Mouse (Mus musculus) kidney, embryonic 14.5 days (tissue): ENCODE measurements around the gene Aldh3b3. TPM values are rescaled to one million over a fixed set of nuclear protein-coding genes. Genes with fewer than 3 reads are reported as not detected.

Source experiments
- ATAC-seq: fragments of 200-750 bp; cut with Nextera tagmentation; 2 replicates; pipeline ENCODE4 v1.8.0; 2017; ENCODE audit warnings: moderate number of reproducible peaks, mild to moderate bottlenecking, moderate TSS enrichment, moderate library complexity; ENCODE audit not compliant: low FRiP score, low TSS enrichment
- H3K27ac ChIP-seq: fragments of 300-500 bp; sonication (generic); 2 replicates; pipeline ENCODE4 v1.5.1; 2014; ENCODE audit warnings: low read depth, mild to moderate bottlenecking, low read length, moderate library complexity, mixed read lengths
- H3K27me3 ChIP-seq: fragments of 300-500 bp; sonication (generic); 2 replicates; pipeline ENCODE4 v1.6.1; 2014; ENCODE audit warnings: mild to moderate bottlenecking, low read length; ENCODE audit not compliant: control insufficient read depth, insufficient read depth
- H3K36me3 ChIP-seq: fragments of 300-500 bp; sonication (generic); 2 replicates; pipeline ENCODE4 v1.6.1; 2014; ENCODE audit warnings: low read length, mixed read lengths; ENCODE audit not compliant: control insufficient read depth, insufficient read depth
- H3K4me1 ChIP-seq: fragments of 300-500 bp; sonication (generic); 2 replicates; pipeline ENCODE4 v1.6.1; 2014; ENCODE audit warnings: low read length, mixed read lengths; ENCODE audit not compliant: control insufficient read depth, insufficient read depth
- H3K4me2 ChIP-seq: fragments of 300-500 bp; sonication (generic); replicated peaks from 2 replicates; pipeline ENCODE4 v1.6.1; 2014; ENCODE audit warnings: low read depth, mild to moderate bottlenecking, low read length
- H3K4me3 ChIP-seq: fragments of 300-500 bp; sonication (generic); 2 replicates; pipeline ENCODE4 v1.5.1; 2014; ENCODE audit warnings: mild to moderate bottlenecking, low read length
- H3K9ac ChIP-seq: fragments of 300-500 bp; sonication (generic); 2 replicates; pipeline ENCODE4 v1.6.1; 2014; ENCODE audit warnings: low read depth, mild to moderate bottlenecking, low read length, moderate library complexity
- H3K9me3 ChIP-seq: fragments of 300-500 bp; sonication (generic); 2 replicates; pipeline ENCODE4 v1.6.1; 2016; ENCODE audit warnings: low read length; ENCODE audit not compliant: control insufficient read depth
- WGBS: fragments of 180-500 bp; shearing (Covaris S2); extraction: QIAGEN DNeasy Blood & Tissue Kit; methylation state at CpG from one replicate; pipeline ENCODE4 v1.1.7; 2014; 5-methylcytosine and 5-hydroxymethylcytosine counted together
- polyA plus RNA-seq: library from polyadenylated mRNA; unstranded; fragments of >200 nt; fragmentation: Nextera tagmentation; extraction: Ambion mirVana; gene quantifications from 2 replicates; pipeline ENCODE4 v1.2.1, GENCODE M21; 2014

Aldh3b3 gene
- polyA plus RNA-seq, 1 experiment from 2014 or later = not detected

GRCm38 (mm10) chr19:4000949-4001525 lies 42.6 kb downstream of the Aldh3b3 start:
- peak overlapping the region; percentile 92 for H3K4me2 ChIP-seq
- 14% methylated on average over 17 of the region's 17 CpGs for WGBS
- H3K4me3 ChIP-seq = peak overlapping the region; percentile 76
- no peaks in the 10 kb centered on the region for H3K9me3 ChIP-seq
- peaks cover 3% of the 10 kb centered on the region for H3K36me3 ChIP-seq
- H3K27ac ChIP-seq = peak overlapping the region; percentile 93
- 0 out of 2 replicates have a peak, but pooled peaks have one; percentile 4 for ATAC-seq
- peak overlapping the region; percentile 85 for H3K9ac ChIP-seq
- H3K4me1 ChIP-seq = peaks cover 32% of the 10 kb centered on the region
- no peaks in the 10 kb centered on the region for H3K27me3 ChIP-seq

GRCm38 (mm10) chr19:4001752-4002151 lies 43.3 kb downstream of the Aldh3b3 start:
- 76% methylated on average over 5 of the region's 5 CpGs for WGBS
- Histone ChIP-seq H3K9ac (no peak overlapping the region), H3K9me3 (no peaks in the 10 kb centered on the region), H3K36me3 (peaks cover 10% of the 10 kb centered on the region), H3K27me3 (no peaks in the 10 kb centered on the region), H3K4me3 (no peak overlapping the region), H3K4me1 (peaks cover 26% of the 10 kb centered on the region), H3K4me2 (no peak overlapping the region), H3K27ac (no peak overlapping the region)
- no peak for ATAC-seq

- Histone ChIP-seq H3K27ac (no peak within 1 kb of the TSS), H3K4me3 (no peak within 1 kb of the TSS), H3K9ac (no peak within 1 kb of the TSS), H3K4me2 (no peak within 1 kb of the TSS), H3K27me3 (no peaks in the 10 kb centered on the region), H3K36me3 (peaks cover 24% of the 10 kb centered on the region), H3K4me1 (peaks cover 21% of the 10 kb centered on the region), H3K9me3 (no peaks in the 10 kb centered on the region)
- 67% methylated on average over 1 of the region's 1 CpGs for WGBS
- ATAC-seq = no peak
Observed at GRCm38 (mm10) chr19:4003112-4003511, 44.7 kb downstream of the Aldh3b3 start, which contains the start of gene Doc2g. Gene Doc2g, plus strand, starts transcription at chr19:4003313.

- WGBS = 74% methylated on average over 12 of the region's 12 CpGs
- Histone ChIP-seq H3K27me3 (no peaks in the 10 kb centered on the region), H3K4me1 (peaks cover 21% of the 10 kb centered on the region), H3K9ac (no peak overlapping the region), H3K27ac (no peak overlapping the region), H3K9me3 (no peaks in the 10 kb centered on the region), H3K4me2 (no peak overlapping the region), H3K4me3 (no peak overlapping the region), H3K36me3 (peaks cover 29% of the 10 kb centered on the region)
- ATAC-seq = no peak
Observed at GRCm38 (mm10) chr19:4003641-4004040, 45.2 kb downstream of the Aldh3b3 start.

GRCm38 (mm10) chr19:4004331-4004730 lies 45.9 kb downstream of the Aldh3b3 start:
- H3K4me1 ChIP-seq = peaks cover 15% of the 10 kb centered on the region
- H3K27me3 ChIP-seq = no peaks in the 10 kb centered on the region
- WGBS = 82% methylated on average over 15 of the region's 15 CpGs
- peaks cover 36% of the 10 kb centered on the region for H3K36me3 ChIP-seq
- H3K9me3 ChIP-seq = no peaks in the 10 kb centered on the region
- H3K27ac ChIP-seq = no peak overlapping the region
- no peak overlapping the region for H3K4me3 ChIP-seq
- no peak overlapping the region for H3K4me2 ChIP-seq
- no peak for ATAC-seq
- no peak overlapping the region for H3K9ac ChIP-seq

GRCm38 (mm10) chr19:4005091-4005490 lies 46.6 kb downstream of the Aldh3b3 start:
- no peak for ATAC-seq
- Histone ChIP-seq H3K36me3 (peaks cover 44% of the 10 kb centered on the region), H3K9me3 (no peaks in the 10 kb centered on the region), H3K27me3 (no peaks in the 10 kb centered on the region), H3K27ac (no peak overlapping the region), H3K4me3 (no peak overlapping the region), H3K4me1 (peaks cover 11% of the 10 kb centered on the region), H3K4me2 (no peak overlapping the region), H3K9ac (no peak overlapping the region)
- 90% methylated on average over 9 of the region's 9 CpGs for WGBS

GRCm38 (mm10) chr19:4005971-4006370 lies 47.5 kb downstream of the Aldh3b3 start:
- no peak overlapping the region for H3K9ac ChIP-seq
- peaks cover 52% of the 10 kb centered on the region for H3K36me3 ChIP-seq
- no peak for ATAC-seq
- H3K27me3 ChIP-seq = no peaks in the 10 kb centered on the region
- no peak overlapping the region for H3K4me2 ChIP-seq
- H3K27ac ChIP-seq = no peak overlapping the region
- WGBS = 96% methylated on average over 8 of the region's 8 CpGs
- no peaks in the 10 kb centered on the region for H3K9me3 ChIP-seq
- peaks cover 8% of the 10 kb centered on the region for H3K4me1 ChIP-seq
- no peak overlapping the region for H3K4me3 ChIP-seq

GRCm38 (mm10) chr19:4011086-4011485 lies 52.6 kb downstream of the Aldh3b3 start:
- no peak for ATAC-seq
- WGBS = 96% methylated on average over 5 of the region's 5 CpGs
- H3K27me3 ChIP-seq = no peaks in the 10 kb centered on the region
- peaks cover 5% of the 10 kb centered on the region; the same call in 1 of the 2 replicates for H3K4me1 ChIP-seq
- H3K9ac ChIP-seq = no peak overlapping the region
- H3K36me3 ChIP-seq = peaks cover 50% of the 10 kb centered on the region
- no peak overlapping the region for H3K4me3 ChIP-seq
- no peak overlapping the region for H3K27ac ChIP-seq
- H3K4me2 ChIP-seq = no peak overlapping the region
- H3K9me3 ChIP-seq = no peaks in the 10 kb centered on the region

- Histone ChIP-seq H3K4me2 (peak within 1 kb of the TSS; percentile 69), H3K4me3 (peak within 1 kb of the TSS; percentile 69), H3K36me3 (peaks cover 36% of the 10 kb centered on the region), H3K9me3 (no peaks in the 10 kb centered on the region), H3K27ac (no peak within 1 kb of the TSS), H3K27me3 (no peaks in the 10 kb centered on the region), H3K4me1 (peaks cover 5% of the 10 kb centered on the region; the same call in 1 of the 2 replicates), H3K9ac (peak within 1 kb of the TSS; percentile 62)
- peak; percentile 99 for ATAC-seq
- WGBS = under 1% methylated on average over 42 of the region's 45 CpGs
Observed at GRCm38 (mm10) chr19:4012432-4013022, 54.1 kb downstream of the Aldh3b3 start, which contains the start of gene Ndufv1. Gene Ndufv1, minus strand, starts transcription at chr19:4012806.
